Mouse (Mus musculus) intestine, embryonic 16.5 days (tissue): Measurements from ENCODE around the gene Olfr106-ps. TPM values are rescaled to one million over a fixed set of nuclear protein-coding genes. Genes with fewer than 3 reads are reported as not detected.

Source experiments
- ATAC-seq: fragments of 200-750 bp; cut with Nextera tagmentation; 2 replicates; pipeline ENCODE4 v1.8.0; 2017; ENCODE audit warnings: moderate TSS enrichment, moderate library complexity
- H3K27ac ChIP-seq: fragments of 300-500 bp; sonication (generic); 2 replicates; pipeline ENCODE4 v1.5.1; 2014; ENCODE audit warnings: mild to moderate bottlenecking, low read length
- H3K27me3 ChIP-seq: fragments of 300-500 bp; sonication (generic); replicated peaks from 2 replicates; pipeline ENCODE4 v1.6.1; 2014; ENCODE audit warnings: low read length, control low read depth, mixed read lengths; ENCODE audit not compliant: control insufficient read depth, insufficient read depth
- H3K36me3 ChIP-seq: fragments of 300-500 bp; sonication (generic); 2 replicates; pipeline ENCODE4 v1.6.1; 2014; ENCODE audit warnings: low read length, control low read depth; ENCODE audit not compliant: control insufficient read depth, insufficient read depth
- H3K4me1 ChIP-seq: fragments of 300-500 bp; sonication (generic); 2 replicates; pipeline ENCODE4 v1.6.1; 2014; ENCODE audit warnings: low read length, control low read depth, mixed read lengths; ENCODE audit not compliant: control insufficient read depth, insufficient read depth
- H3K4me2 ChIP-seq: fragments of 300-500 bp; sonication (generic); 2 replicates; pipeline ENCODE4 v1.6.1; 2014; ENCODE audit warnings: low read depth, low read length, control low read depth
- H3K4me3 ChIP-seq: fragments of 300-500 bp; sonication (generic); 2 replicates; pipeline ENCODE4 v1.5.1; 2014; ENCODE audit warnings: mild to moderate bottlenecking, low read length
- H3K9ac ChIP-seq: fragments of 300-500 bp; sonication (generic); 2 replicates; pipeline ENCODE4 v1.6.1; 2014; ENCODE audit warnings: low read depth, low read length
- H3K9me3 ChIP-seq: fragments of 300-500 bp; sonication (generic); 2 replicates; pipeline ENCODE4 v1.6.1; 2016; ENCODE audit warnings: low read length, control low read depth; ENCODE audit not compliant: control insufficient read depth
- WGBS: fragments of 180-500 bp; shearing (Covaris S2); extraction: QIAGEN DNeasy Blood & Tissue Kit; methylation state at CpG from one replicate; pipeline ENCODE4 v1.1.7; 2014; 5-methylcytosine and 5-hydroxymethylcytosine counted together
- polyA plus RNA-seq: library from polyadenylated mRNA; unstranded; fragments of >200 nt; fragmentation: Nextera tagmentation; extraction: Ambion mirVana; gene quantifications from 2 replicates; pipeline ENCODE4 v1.2.1, GENCODE M21; 2015

Olfr106-ps gene
- not detected in 2 replicates for polyA plus RNA-seq

DNA sequence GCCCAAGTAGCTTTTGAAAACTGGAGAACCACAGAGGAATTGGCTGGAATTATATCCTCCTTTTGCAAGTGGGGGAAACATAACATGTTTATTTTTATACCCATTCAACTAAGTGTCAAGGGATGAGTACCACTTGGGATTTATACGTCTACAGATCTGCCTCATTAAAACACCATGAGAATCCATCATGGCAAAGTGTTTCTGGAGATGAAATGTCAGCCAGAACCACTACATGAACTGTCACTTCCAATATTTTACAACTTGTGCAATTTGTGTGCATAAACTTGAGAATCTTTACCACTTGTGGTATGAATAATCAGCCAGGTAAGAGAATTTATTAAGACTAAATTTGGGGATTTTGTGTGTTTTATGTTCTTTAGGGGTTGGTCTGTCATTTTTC lies at the start of gene Olfr106-ps:
TSS of gene Olfr106-ps (plus strand) at position 301 of the 400 bp plus-strand sequence.
- H3K27me3 ChIP-seq = no peaks in the 10 kb centered on the region
- no peaks in the 10 kb centered on the region for H3K4me1 ChIP-seq
- 59% methylated on average over 1 of the region's 1 CpGs for WGBS
- H3K9ac ChIP-seq = no peak within 1 kb of the TSS
- H3K27ac ChIP-seq = no peak within 1 kb of the TSS
- H3K36me3 ChIP-seq = no peaks in the 10 kb centered on the region
- ATAC-seq = no peak
- H3K4me2 ChIP-seq = no peak within 1 kb of the TSS
- H3K9me3 ChIP-seq = no peaks in the 10 kb centered on the region
- no peak within 1 kb of the TSS for H3K4me3 ChIP-seq

DNA sequence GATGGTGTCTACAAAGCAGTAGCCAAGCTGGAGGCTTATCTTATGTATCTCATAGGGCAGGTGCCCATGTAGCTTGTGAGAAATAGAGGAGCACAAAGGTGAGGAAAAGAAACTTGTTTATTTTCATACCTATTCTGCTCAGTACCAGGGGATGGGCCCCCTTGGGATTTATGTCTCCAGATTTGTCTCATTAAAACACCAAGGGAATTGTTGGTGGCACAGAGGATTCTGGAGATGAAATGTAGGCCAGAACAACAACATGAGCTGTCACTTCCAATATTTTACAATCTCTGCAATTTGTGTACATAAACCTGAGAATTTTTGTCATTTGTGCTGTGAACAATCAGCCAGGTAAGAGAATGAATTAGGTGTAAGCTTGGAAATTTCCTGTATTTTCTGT lies 30.9 kb upstream of the Olfr106-ps start, which contains the start of gene Olfr104-ps:
TSS of gene Olfr104-ps (plus strand) at position 301 of the 400 bp plus-strand sequence.
- Histone ChIP-seq H3K27ac (no peak within 1 kb of the TSS), H3K4me3 (no peak within 1 kb of the TSS), H3K4me2 (no peak within 1 kb of the TSS), H3K4me1 (no peaks in the 10 kb centered on the region), H3K9me3 (no peaks in the 10 kb centered on the region), H3K27me3 (no peaks in the 10 kb centered on the region), H3K9ac (no peak within 1 kb of the TSS), H3K36me3 (no peaks in the 10 kb centered on the region)
- no peak for ATAC-seq

DNA sequence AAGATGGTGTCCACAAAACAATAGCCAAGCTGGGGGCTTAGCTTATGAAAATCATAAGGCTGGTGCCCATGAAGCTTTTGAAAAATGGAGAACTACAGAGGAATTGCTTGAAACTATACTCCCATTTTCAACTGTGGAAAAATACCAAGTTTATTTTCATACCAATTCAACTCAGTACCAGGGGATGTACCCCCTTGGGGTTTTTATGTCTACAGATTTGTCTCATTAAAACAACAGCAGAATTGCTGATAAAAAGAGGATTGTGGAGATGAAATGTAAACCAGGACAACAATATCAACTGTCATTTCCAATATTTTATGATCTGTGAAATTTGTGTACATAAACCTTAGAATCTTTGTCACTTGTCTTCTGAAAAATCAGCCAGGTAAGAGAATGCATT lies 11.5 kb upstream of the Olfr106-ps start, which contains the start of gene Olfr105-ps:
TSS of gene Olfr105-ps (plus strand) at position 301 of the 400 bp plus-strand sequence.
- Histone ChIP-seq H3K36me3 (no peaks in the 10 kb centered on the region), H3K27me3 (no peaks in the 10 kb centered on the region), H3K27ac (no peak within 1 kb of the TSS), H3K4me1 (no peaks in the 10 kb centered on the region), H3K4me3 (no peak within 1 kb of the TSS), H3K9ac (no peak within 1 kb of the TSS), H3K4me2 (no peak within 1 kb of the TSS), H3K9me3 (no peaks in the 10 kb centered on the region)
- no peak for ATAC-seq

DNA sequence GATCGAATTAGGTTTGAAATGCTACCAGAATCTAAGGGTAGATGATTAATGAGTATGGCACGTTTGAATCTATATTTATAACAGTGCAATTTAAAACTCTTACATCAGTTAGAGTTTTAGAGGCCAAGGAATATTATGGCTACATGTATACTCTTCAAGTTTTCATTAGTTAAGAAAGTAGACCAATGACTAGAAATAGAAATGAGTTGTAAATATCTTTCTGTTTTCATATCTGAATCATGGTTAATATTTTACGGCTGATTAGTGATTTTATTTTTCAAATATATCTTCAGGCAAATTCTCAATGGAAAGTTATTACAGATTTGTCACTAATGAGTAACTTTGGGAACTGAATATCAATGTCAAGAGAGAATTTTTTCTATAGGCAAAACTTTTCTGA lies 8.7 kb downstream of the Olfr106-ps start, which contains the start of gene Olfr107:
TSS of gene Olfr107 (plus strand) at position 301 of the 400 bp plus-strand sequence.
- no peak for ATAC-seq
- H3K9me3 ChIP-seq = no peaks in the 10 kb centered on the region
- no peaks in the 10 kb centered on the region for H3K36me3 ChIP-seq
- no peak within 1 kb of the TSS for H3K9ac ChIP-seq
- no peak within 1 kb of the TSS for H3K27ac ChIP-seq
- H3K4me1 ChIP-seq = no peaks in the 10 kb centered on the region
- no peak within 1 kb of the TSS for H3K4me3 ChIP-seq
- H3K27me3 ChIP-seq = no peaks in the 10 kb centered on the region
- 72% methylated on average over 3 of the region's 3 CpGs for WGBS
- H3K4me2 ChIP-seq = no peak within 1 kb of the TSS

- Histone ChIP-seq H3K27ac (no peak overlapping the region), H3K4me1 (no peaks in the 10 kb centered on the region), H3K4me3 (no peak overlapping the region), H3K9me3 (no peaks in the 10 kb centered on the region), H3K27me3 (no peaks in the 10 kb centered on the region), H3K36me3 (no peaks in the 10 kb centered on the region), H3K4me2 (no peak overlapping the region), H3K9ac (no peak overlapping the region)
- ATAC-seq = peak; percentile 98
These were observed 23.2 kb downstream of the Olfr106-ps start for GRCm38 (mm10) chr17:37413380-37413779.

GRCm38 (mm10) chr17:37445180-37445579 lies 55.0 kb downstream of the Olfr106-ps start, which contains the start of gene Olfr108:
Olfr108 (plus strand) TSS chr17:37445480.
- Histone ChIP-seq H3K9me3 (no peaks in the 10 kb centered on the region), H3K27ac (no peak within 1 kb of the TSS), H3K9ac (no peak within 1 kb of the TSS), H3K4me2 (no peak within 1 kb of the TSS), H3K4me1 (no peaks in the 10 kb centered on the region), H3K4me3 (no peak within 1 kb of the TSS), H3K27me3 (no peaks in the 10 kb centered on the region), H3K36me3 (no peaks in the 10 kb centered on the region)
- no peak for ATAC-seq
- 88% methylated on average over 1 of the region's 1 CpGs for WGBS

Other genes starting within 250 kb of the Olfr106-ps start
- not detected in 2 replicates for gene Olfr93, start 228.9 kb upstream of the Olfr106-ps start, polyA plus RNA-seq
- not detected in 2 replicates for gene Ubd, start 196.5 kb upstream of the Olfr106-ps start, polyA plus RNA-seq
- not detected in 2 replicates for gene Olfr94, start 189.4 kb upstream of the Olfr106-ps start, polyA plus RNA-seq
- not detected in 2 replicates for gene Olfr95, start 177.3 kb upstream of the Olfr106-ps start, polyA plus RNA-seq
- gene Olfr96, start 170.2 kb upstream of the Olfr106-ps start, polyA plus RNA-seq = not detected in 2 replicates
- not detected in 2 replicates for gene Olfr97, start 153.1 kb upstream of the Olfr106-ps start, polyA plus RNA-seq
- gene Olfr98, start 126.6 kb upstream of the Olfr106-ps start, polyA plus RNA-seq = not detected in 2 replicates
- gene H2-M3, start 120.2 kb upstream of the Olfr106-ps start, polyA plus RNA-seq = 5.1 and 5.2 TPM in 2 replicates
- gene Olfr99, start 106.9 kb upstream of the Olfr106-ps start, polyA plus RNA-seq = 0.10 TPM in 1 of 2 replicates, not detected in the other
- gene Olfr101, start 86.1 kb upstream of the Olfr106-ps start, polyA plus RNA-seq = not detected in 2 replicates
- gene Olfr102, start 73.3 kb upstream of the Olfr106-ps start, polyA plus RNA-seq = not detected in 2 replicates
- not detected in 2 replicates for gene Olfr103, start 50.7 kb upstream of the Olfr106-ps start, polyA plus RNA-seq
- not detected in 2 replicates for gene Olfr104-ps, start 30.8 kb upstream of the Olfr106-ps start, polyA plus RNA-seq
- not detected in 2 replicates for gene Olfr105-ps, start 11.4 kb upstream of the Olfr106-ps start, polyA plus RNA-seq
- not detected in 2 replicates for gene Olfr107, start 8.8 kb downstream of the Olfr106-ps start, polyA plus RNA-seq
- gene Olfr108, start 55.1 kb downstream of the Olfr106-ps start, polyA plus RNA-seq = not detected in 2 replicates
- gene Olfr109, start 68.5 kb downstream of the Olfr106-ps start, polyA plus RNA-seq = not detected in 2 replicates
- gene H2-M2, start 93.2 kb downstream of the Olfr106-ps start, polyA plus RNA-seq = 0.10 TPM in 1 of 2 replicates, not detected in the other
- not detected in 2 replicates for gene Olfr110, start 102.1 kb downstream of the Olfr106-ps start, polyA plus RNA-seq
- gene Olfr111, start 117.6 kb downstream of the Olfr106-ps start, polyA plus RNA-seq = not detected in 2 replicates
- gene Olfr112, start 179.1 kb downstream of the Olfr106-ps start, polyA plus RNA-seq = not detected in 2 replicates
- not detected in 2 replicates for gene Olfr113, start 187.3 kb downstream of the Olfr106-ps start, polyA plus RNA-seq
- not detected in 2 replicates for gene Olfr114, start 202.3 kb downstream of the Olfr106-ps start, polyA plus RNA-seq
- not detected in 2 replicates for gene Olfr115, start 236.7 kb downstream of the Olfr106-ps start, polyA plus RNA-seq
- not detected in 2 replicates for gene Olfr116, start 236.8 kb downstream of the Olfr106-ps start, polyA plus RNA-seq